8 mouse cellular contexts compared by ENCODE assay signal in the genomic region with DNA sequence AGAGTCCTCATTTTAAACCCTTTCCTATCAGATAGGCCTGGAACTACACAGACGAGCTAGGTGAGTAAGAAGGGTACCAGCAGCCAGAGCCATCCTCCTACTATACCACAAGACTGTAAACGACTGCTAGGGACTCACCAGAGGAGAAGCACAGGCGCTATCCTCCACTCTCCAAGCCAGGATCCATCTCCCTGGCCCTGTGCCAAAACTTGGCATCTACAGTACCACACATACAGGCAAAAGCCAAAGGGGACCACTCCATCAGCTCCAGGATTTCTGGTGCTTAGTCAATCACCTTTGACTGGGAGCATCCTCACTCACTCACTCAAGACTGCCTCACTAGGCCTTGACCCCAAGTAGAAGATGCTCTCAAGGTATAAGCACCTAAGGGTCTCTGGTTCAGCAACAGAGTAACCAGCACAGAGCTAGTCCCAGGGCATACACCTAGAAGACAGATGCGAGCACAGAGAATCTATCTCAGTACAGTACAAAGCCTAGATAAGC. TPM values are rescaled to one million over a fixed set of nuclear protein-coding genes. Genes with fewer than 3 reads are reported as not detected.
DNase-seq lines count a peak whose midpoint lies in the region; ATAC-seq and TF ChIP-seq lines count a peak whose summit lies in the region.

No protein-coding gene starts in this region.

- no peaks in the 10 kb centered on the region for H3K27me3 ChIP-seq in limb, embryonic 11.5 days (ENCODE audit: control insufficient read depth, insufficient read depth, low read length)
- no peaks in the 10 kb centered on the region for H3K27me3 ChIP-seq in thymus, adult 2 months (ENCODE audit: control insufficient read depth, insufficient read depth, low read length)

- peaks cover 4% of the 10 kb centered on the region for H3K36me3 ChIP-seq in limb, embryonic 11.5 days (ENCODE audit: control insufficient read depth, insufficient read depth, low read length)
- H3K36me3 ChIP-seq in thymus, adult 2 months (ENCODE audit: control insufficient read depth, insufficient read depth, low read length), result no peaks in the 10 kb centered on the region; the same call in 1 of the 2 replicates

- peak; percentile 48 for DNase-seq in cerebellum, adult 11 months
- DNase-seq in retina, postnatal 1 day, result peak; percentile 30
- no peak for DNase-seq in retina, embryonic 14.5 days (ENCODE audit: low spot score)
- DNase-seq in limb, embryonic 11.5 days (ENCODE audit: low spot score), result no peak
- DNase-seq in frontal cortex, postnatal 25 days (ENCODE audit: low spot score in 2 of 2), result no peak
- no peak for DNase-seq in thymus, adult 2 months
- no peak for DNase-seq in lung, adult 2 months

- no peak overlapping the region for H3K9ac ChIP-seq in limb, embryonic 11.5 days (ENCODE audit: low read length)

- peaks cover 25% of the 10 kb centered on the region; the same call in 1 of the 2 replicates for H3K4me1 ChIP-seq in limb, embryonic 11.5 days (ENCODE audit: control insufficient read depth, insufficient read depth, low read length)
- H3K4me1 ChIP-seq in thymus, adult 2 months (replicated peaks; ENCODE audit: control insufficient read depth, insufficient read depth, low read length), result peaks cover 17% of the 10 kb centered on the region
- peaks cover 5% of the 10 kb centered on the region; the same call in 1 of the 2 replicates for H3K4me1 ChIP-seq in lung, adult 2 months (ENCODE audit: control insufficient read depth, insufficient read depth, low read length)

- no peak for TF ChIP-seq POLR2A in thymus, adult 2 months (IDR thresholded peaks at IDR 0.05; ENCODE audit: control insufficient read depth, extremely low read depth, insufficient read depth, low read length, poor library complexity)
- no peak for TF ChIP-seq POLR2A in lung, adult 2 months (IDR thresholded peaks at IDR 0.05; ENCODE audit: borderline replicate concordance, extremely low read depth, low read depth, low read length)

- H3K4me2 ChIP-seq in limb, embryonic 11.5 days (ENCODE audit: low read depth, severe bottlenecking), result peak overlapping the region; percentile 100; the same call in 1 of the 2 replicates

- 0 out of 2 replicates have a peak overlapping the region, but pooled peaks have one; percentile 67 for H3K4me3 ChIP-seq in limb, embryonic 11.5 days (ENCODE audit: low read depth, low read length)
- H3K4me3 ChIP-seq in thymus, adult 2 months (ENCODE audit: control insufficient read depth, insufficient read depth, low read length), result no peak overlapping the region
- no peak overlapping the region for H3K4me3 ChIP-seq in lung, adult 2 months (replicated peaks; ENCODE audit: extremely low read depth, low read depth, low read length)

- WGBS in limb, embryonic 11.5 days, result 86% methylated on average over 4 of the region's 4 CpGs
- 79% methylated on average over 4 of the region's 4 CpGs for WGBS in thymus, adult 2 months
- 66% methylated on average over 4 of the region's 4 CpGs for WGBS in lung, adult 2 months

- H3K27ac ChIP-seq in limb, embryonic 11.5 days (replicated peaks; ENCODE audit: low read depth, low read length), result no peak overlapping the region
- H3K27ac ChIP-seq in thymus, adult 2 months (ENCODE audit: control insufficient read depth, insufficient read depth, low read length), result no peak overlapping the region

- no peak for ATAC-seq in cerebellum, adult (ENCODE audit: insufficient number of reproducible peaks, low FRiP score, low TSS enrichment)
- no peak for ATAC-seq in limb, embryonic 11.5 days (ENCODE audit: insufficient number of reproducible peaks, low FRiP score, low TSS enrichment, low read depth)

- no peak for TF ChIP-seq CTCF in thymus, adult 2 months (IDR thresholded peaks at IDR 0.05; ENCODE audit: borderline replicate concordance, control insufficient read depth, extremely low read depth, insufficient read depth, low read length, poor library complexity)
- no peak for TF ChIP-seq CTCF in lung, adult 2 months (IDR thresholded peaks at IDR 0.05; ENCODE audit: insufficient read depth, low read length)

- H3K9me3 ChIP-seq in limb, embryonic 11.5 days (ENCODE audit: control insufficient read depth, low read length), result no peaks in the 10 kb centered on the region

RNA-seq across cellular contexts. Expression of a gene that starts 2.5 kb away (rescaled TPM):
- 37.0 and 38.0 TPM in 2 replicates for polyA plus RNA-seq in limb, embryonic 11.5 days (2014; fragmentation: Nextera tagmentation; extraction: Ambion mirVana)
- polyA plus RNA-seq in thymus, adult 2 months (2012; rRNA removed), result 159 and 177 TPM in 2 replicates
- 77.5 and 84.7 TPM in 2 replicates for polyA plus RNA-seq in lung, adult 2 months (2012; rRNA removed)

RNA-seq across cellular contexts. Expression of a gene that starts 8.6 kb away (rescaled TPM):
- polyA plus RNA-seq in limb, embryonic 11.5 days (2014; fragmentation: Nextera tagmentation; extraction: Ambion mirVana), result 1.6 and 1.8 TPM in 2 replicates
- 0.27 and 0.32 TPM in 2 replicates for polyA plus RNA-seq in thymus, adult 2 months (2012; rRNA removed)
- polyA plus RNA-seq in lung, adult 2 months (2012; rRNA removed), result 0.24 TPM in 1 of 2 replicates, not detected in the other

RNA-seq across cellular contexts. Expression of a gene that starts 39.3 kb away (rescaled TPM):
- polyA plus RNA-seq in limb, embryonic 11.5 days (2014; fragmentation: Nextera tagmentation; extraction: Ambion mirVana), result 13.2 and 15.1 TPM in 2 replicates
- polyA plus RNA-seq in thymus, adult 2 months (2012; rRNA removed), result 7.9 and 9.7 TPM in 2 replicates
- polyA plus RNA-seq in lung, adult 2 months (2012; rRNA removed), result 11.7 and 17.9 TPM in 2 replicates

Comparison
In these comparisons a context has a peak if more than half of its experiments do, and no peak if none do; other contexts are left out.
1. DNase-seq: peak in cerebellum, adult 11 months (single experiment) and retina, postnatal 1 day (single experiment); none in retina, embryonic 14.5 days (single experiment), limb, embryonic 11.5 days (single experiment), frontal cortex, postnatal 25 days (0 of 2), thymus, adult 2 months (single experiment) and lung, adult 2 months (single experiment).